Mouse (Mus musculus): ENCODE results near the gene Stk4.

- TF ChIP-seq ZC3H11A (IDR thresholded peaks at IDR 0.05; ENCODE audit: borderline replicate concordance, low read depth, low read length) (no peak), MAFK (IDR thresholded peaks at IDR 0.05; ENCODE audit: insufficient read depth, low read depth, low read length) (no peak), ZNF384 (IDR thresholded peaks at IDR 0.05; ENCODE audit: low read depth, low read length) (no peak)
Observed at GRCm38 (mm10) chr2:164192279-164192678, 122.2 kb downstream of the Stk4 start.

All from ES-E14 (cell line).